Mouse (Mus musculus) adrenal gland, adult 10 weeks (tissue): ENCODE measurements around the gene Parp14. TPM values are rescaled to one million over a fixed set of nuclear protein-coding genes. Genes with fewer than 3 reads are reported as not detected.

ENCODE experiments used
- polyA plus RNA-seq: library from polyadenylated mRNA; stranded (reverse); fragments of 350-450 nt; fragmentation: Illumina TruSeq; extraction: RNeasy Lipid Tissue Mini Kit (QIAGEN cat#74804); gene quantifications from one replicate; pipeline ENCODE4 v1.2.3, GENCODE M21; 2014; ENCODE audit warnings: low read depth, low replicate concordance

Parp14 gene
- 28.1 TPM for polyA plus RNA-seq

GRCm38 (mm10) chr16:35871048-35871851 lies at the start of gene Parp14:
Gene Parp14, minus strand, starts transcription at chr16:35871544.

Other genes with a start within 250 kb of the Parp14 start
- gene Dirc2, start 102.2 kb downstream of the Parp14 start, polyA plus RNA-seq: 27.1 TPM
- gene Hspbap1, start 101.2 kb downstream of the Parp14 start, polyA plus RNA-seq: 4.5 TPM
- 32.8 TPM for gene Parp9, start 66.9 kb upstream of the Parp14 start, polyA plus RNA-seq
- gene Dtx3l, start 67.6 kb upstream of the Parp14 start, polyA plus RNA-seq: 21.8 TPM
- gene Kpna1, start 107.2 kb upstream of the Parp14 start, polyA plus RNA-seq: 146 TPM
- gene Wdr5b, start 169.6 kb upstream of the Parp14 start, polyA plus RNA-seq: 8.2 TPM
- gene Fam162a, start 200.1 kb upstream of the Parp14 start, polyA plus RNA-seq: 96.7 TPM
- 152 TPM for gene Ccdc58, start 200.1 kb upstream of the Parp14 start, polyA plus RNA-seq